9 mouse cellular contexts compared by ENCODE assay signal in genomic region chrX:103819253-103819652, GRCm38 (mm10). TPM values are rescaled to one million over a fixed set of nuclear protein-coding genes. Genes with fewer than 3 reads are reported as not detected.
DNase-seq lines count a peak whose midpoint lies in the region; ATAC-seq and TF ChIP-seq lines count a peak whose summit lies in the region.
"Had no signal": no experiment of that assay in that cellular context is flagged by ENCODE, and none has a peak within 500 bp of the region (broad histone marks: within the 10 kb centered on the region; RNA-seq: fewer than 3 reads in every experiment).

No protein-coding gene starts in this region.

- no peaks in the 10 kb centered on the region for H3K9me3 ChIP-seq in embryonic facial prominence, embryonic 14.5 days (ENCODE audit: control insufficient read depth, low read length)
- no peaks in the 10 kb centered on the region for H3K9me3 ChIP-seq in hindbrain, postnatal 0 days (ENCODE audit: low read length)
- no peaks in the 10 kb centered on the region for H3K9me3 ChIP-seq in midbrain, embryonic 11.5 days (ENCODE audit: control insufficient read depth, low read length)

- H3K27me3 ChIP-seq in embryonic facial prominence, embryonic 14.5 days (replicated peaks; ENCODE audit: control insufficient read depth, insufficient read depth, low read length): peaks cover 45% of the 10 kb centered on the region
- H3K27me3 ChIP-seq in hindbrain, postnatal 0 days (ENCODE audit: insufficient read depth, low read length): no peaks in the 10 kb centered on the region
- H3K27me3 ChIP-seq in midbrain, embryonic 11.5 days (ENCODE audit: control insufficient read depth, insufficient read depth, low read length): peaks cover 69% of the 10 kb centered on the region

- H3K9ac ChIP-seq in embryonic facial prominence, embryonic 14.5 days (ENCODE audit: low read depth, low read length): no peak overlapping the region
- H3K9ac ChIP-seq in hindbrain, postnatal 0 days (replicated peaks; ENCODE audit: low read length): no peak overlapping the region
- H3K9ac ChIP-seq in midbrain, embryonic 11.5 days (ENCODE audit: low read length): no peak overlapping the region

- H3K4me1 ChIP-seq in embryonic facial prominence, embryonic 14.5 days (ENCODE audit: control insufficient read depth, insufficient read depth, low read length): peaks cover 7% of the 10 kb centered on the region; the same call in 1 of the 2 replicates
- H3K4me1 ChIP-seq in hindbrain, postnatal 0 days (ENCODE audit: insufficient read depth, low read length): no peaks in the 10 kb centered on the region
- H3K4me1 ChIP-seq in midbrain, embryonic 11.5 days (ENCODE audit: control insufficient read depth, insufficient read depth, low read length): 0 out of 2 replicates have a peak, but pooled peaks cover 2% of the 10 kb centered on the region

- WGBS in embryonic facial prominence, embryonic 14.5 days: 52% methylated on average over 6 of the region's 6 CpGs
- WGBS in hindbrain, postnatal 0 days: 63% methylated on average over 6 of the region's 6 CpGs
- WGBS in midbrain, embryonic 11.5 days: 38% methylated on average over 6 of the region's 6 CpGs

- no peak for TF ChIP-seq CTCF in hindbrain, postnatal 0 days (IDR thresholded peaks at IDR 0.05; ENCODE audit: low read depth)

- no peak overlapping the region for H3K27ac ChIP-seq in embryonic facial prominence, embryonic 14.5 days (replicated peaks; ENCODE audit: low read depth, low read length)
- no peak overlapping the region for H3K27ac ChIP-seq in hindbrain, postnatal 0 days
- no peak overlapping the region for H3K27ac ChIP-seq in midbrain, embryonic 11.5 days (ENCODE audit: low read depth, low read length)

- H3K4me2 ChIP-seq in embryonic facial prominence, embryonic 14.5 days (ENCODE audit: low read depth, low read length): peak overlapping the region; percentile 62
- H3K4me2 ChIP-seq in hindbrain, postnatal 0 days (ENCODE audit: low read depth, low read length): peak overlapping the region; percentile 69
- peak overlapping the region; percentile 81; the same call in 1 of the 2 replicates for H3K4me2 ChIP-seq in midbrain, embryonic 11.5 days

- no peak for ATAC-seq in embryonic facial prominence, embryonic 14.5 days (ENCODE audit: low read depth)
- ATAC-seq in hindbrain, postnatal 0 days: no peak
- ATAC-seq in midbrain, embryonic 11.5 days (ENCODE audit: low FRiP score): no peak
- no peak for ATAC-seq in frontal cortex, adult (ENCODE audit: low TSS enrichment)

- peak overlapping the region; percentile 54 for H3K4me3 ChIP-seq in embryonic facial prominence, embryonic 14.5 days (ENCODE audit: low read depth, low read length)
- peak overlapping the region; percentile 54; the same call in 1 of the 2 replicates for H3K4me3 ChIP-seq in hindbrain, postnatal 0 days (ENCODE audit: low read length)
- H3K4me3 ChIP-seq in midbrain, embryonic 11.5 days (ENCODE audit: low read depth, low read length): no peak overlapping the region

- H3K36me3 ChIP-seq in embryonic facial prominence, embryonic 14.5 days (ENCODE audit: control insufficient read depth, insufficient read depth, low read length): no peaks in the 10 kb centered on the region
- no peaks in the 10 kb centered on the region for H3K36me3 ChIP-seq in hindbrain, postnatal 0 days (ENCODE audit: insufficient read depth, low read length)
- H3K36me3 ChIP-seq in midbrain, embryonic 11.5 days (ENCODE audit: control insufficient read depth, insufficient read depth, low read length): no peaks in the 10 kb centered on the region

- DNase-seq in kidney, adult 11 months: peak; percentile 8
- DNase-seq in kidney, postnatal 14 days: no peak
- no peak for DNase-seq in embryonic facial prominence, embryonic 14.5 days (ENCODE audit: low spot score)
- DNase-seq in hindbrain, postnatal 0 days (ENCODE audit: low spot score): peak; percentile 10
- DNase-seq in midbrain, embryonic 11.5 days (ENCODE audit: low spot score, missing footprints): no peak
- no peak for DNase-seq in gastrocnemius, postnatal 10 days
- no peak for DNase-seq in c-Kit-positive CD71-positive TER-119-positive erythroid progenitor cells, embryonic 14.5 days (ENCODE audit: low spot score)

RNA-seq across cellular contexts. Expression of gene Slc16a2, which starts 2.5 kb away (rescaled TPM):
- polyA plus RNA-seq in embryonic facial prominence, embryonic 14.5 days (2014; fragmentation: Nextera tagmentation; extraction: Ambion mirVana): 34.7 and 38.2 TPM in 2 replicates
- total RNA-seq in hindbrain, postnatal 0 days (2014; rRNA removed): 45.3 and 48.5 TPM in 2 replicates
- polyA plus RNA-seq in hindbrain, postnatal 0 days (2015; fragmentation: Nextera tagmentation; extraction: Ambion mirVana): 26.4 and 31.9 TPM in 2 replicates
- 13.4 and 14.0 TPM in 2 replicates for polyA plus RNA-seq in midbrain, embryonic 11.5 days (2014; fragmentation: Nextera tagmentation; extraction: Ambion mirVana)
- total RNA-seq in gastrocnemius, postnatal 10 days (2021): 10 to 100 TPM in 1 of 2 experiments, 1 to 10 TPM in 1; 8.3 to 14.2 TPM
- total RNA-seq: MEL had no signal

Comparison
In these comparisons a context has a peak if more than half of its experiments do, and no peak if none do; other contexts are left out.
1. DNase-seq: peak in kidney, adult 11 months (single experiment) and hindbrain, postnatal 0 days (single experiment); none in kidney, postnatal 14 days (single experiment), embryonic facial prominence, embryonic 14.5 days (single experiment), midbrain, embryonic 11.5 days (single experiment), gastrocnemius, postnatal 10 days (single experiment) and c-Kit-positive CD71-positive TER-119-positive erythroid progenitor cells, embryonic 14.5 days (single experiment).
2. Peak in every context shown above with its lines, with median percentiles within 50 percentile points of each other: H3K4me2 ChIP-seq.